Mouse (Mus musculus) bone marrow, adult 2 months (tissue): ENCODE measurements around the gene Zfp770. TPM values are rescaled to one million over a fixed set of nuclear protein-coding genes. Genes with fewer than 3 reads are reported as not detected.

Source experiments
- H3K27ac ChIP-seq: fragments of 200-500 bp; 2 replicates; pipeline ENCODE4 v1.5.1; 2012; ENCODE audit warnings: low read depth, mild to moderate bottlenecking, control low read depth, inconsistent platforms, low read length; ENCODE audit not compliant: control insufficient read depth, poor library complexity, insufficient read depth
- H3K4me1 ChIP-seq: fragments of 200-500 bp; 2 replicates; pipeline ENCODE4 v1.6.1; 2011; ENCODE audit warnings: low read length; ENCODE audit not compliant: control insufficient read depth, insufficient read depth
- H3K4me3 ChIP-seq: fragments of 200-500 bp; replicated peaks from 2 replicates; pipeline ENCODE3; 2011; ENCODE audit warnings: mild to moderate bottlenecking, low read depth, low read length, control low read depth; ENCODE audit not compliant: control insufficient read depth
- CTCF ChIP-seq: fragments of 200-500 bp; IDR thresholded peaks from 2 replicates; pipeline ENCODE4 v1.5.1; 2011; ENCODE audit warnings: low read length, control low read depth; ENCODE audit not compliant: control insufficient read depth, insufficient read depth
- POLR2A ChIP-seq: fragments of 200-500 bp; IDR thresholded peaks from 2 replicates; pipeline ENCODE4 v1.6.1; 2011; ENCODE audit warnings: low read depth, mild to moderate bottlenecking, control low read depth, low read length, borderline replicate concordance; ENCODE audit not compliant: control insufficient read depth
- WGBS: fragments of 180-500 bp; shearing (Covaris S2); methylation state at CpG from one replicate; pipeline ENCODE4 v1.1.7; 2018; 5-methylcytosine and 5-hydroxymethylcytosine counted together
- polyA plus RNA-seq: library from polyadenylated mRNA; stranded (reverse); fragments of >200 nt; gene quantifications from 2 replicates; pipeline ENCODE4 v1.2.4, GENCODE M21; 2011; ENCODE audit warnings: low replicate concordance; ENCODE audit not compliant: missing spikeins, insufficient read depth, insufficient read length

The Zfp770 gene
- polyA plus RNA-seq, 1 experiment = 3.4 TPM

GRCm38 (mm10) chr2:114156639-114157038 lies 44.6 kb downstream of the Zfp770 start:
- H3K4me3 ChIP-seq = no peak overlapping the region
- no peaks in the 10 kb centered on the region for H3K4me1 ChIP-seq
- no peak overlapping the region for H3K27ac ChIP-seq
- TF ChIP-seq CTCF = no peak
- no peak for TF ChIP-seq POLR2A
- WGBS = 73% methylated on average over 1 of the region's 1 CpGs

GRCm38 (mm10) chr2:114153247-114153646 lies 48.0 kb downstream of the Zfp770 start:
- Histone ChIP-seq H3K27ac (no peak overlapping the region), H3K4me3 (no peak overlapping the region), H3K4me1 (no peaks in the 10 kb centered on the region)
- WGBS = 82% methylated on average over 6 of the region's 6 CpGs
- TF ChIP-seq CTCF (no peak), POLR2A (no peak)

GRCm38 (mm10) chr2:114146864-114147458 lies 54.3 kb downstream of the Zfp770 start:
- Histone ChIP-seq H3K4me3 (no peak overlapping the region), H3K27ac (no peak overlapping the region), H3K4me1 (no peaks in the 10 kb centered on the region)
- 88% methylated on average over 15 of the region's 15 CpGs for WGBS
- TF ChIP-seq POLR2A = no peak
- TF ChIP-seq CTCF = no peak

- H3K4me3 ChIP-seq = no peak overlapping the region
- no peaks in the 10 kb centered on the region for H3K4me1 ChIP-seq
- TF ChIP-seq POLR2A = no peak
- no peak; the same call in 1 of the 2 replicates for TF ChIP-seq CTCF
- no peak overlapping the region for H3K27ac ChIP-seq
- WGBS = 67% methylated on average over 6 of the region's 6 CpGs
Measured at GRCm38 (mm10) chr2:114145315-114145801, 55.9 kb downstream of the Zfp770 start.

DNA sequence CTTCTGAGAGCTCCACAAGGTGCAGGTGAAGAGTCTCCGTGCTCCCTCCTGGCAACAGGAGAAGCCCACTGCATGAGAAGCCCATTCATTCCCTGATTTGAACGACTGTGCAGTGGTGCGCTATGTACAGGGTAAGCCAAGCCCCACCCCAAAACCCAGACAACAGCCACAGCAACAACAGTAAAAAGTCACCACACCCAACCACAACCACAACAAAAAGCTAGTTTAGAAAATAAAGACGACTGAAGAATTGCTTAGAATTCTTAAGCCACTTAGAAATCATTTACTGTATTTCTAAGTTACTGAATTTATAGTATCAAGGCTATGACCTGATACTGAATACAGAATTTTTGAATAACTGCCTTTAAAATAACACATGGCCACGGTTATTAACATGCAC lies 56.4 kb downstream of the Zfp770 start:
- no peak overlapping the region for H3K4me3 ChIP-seq
- H3K4me1 ChIP-seq = no peaks in the 10 kb centered on the region
- 80% methylated on average over 5 of the region's 5 CpGs for WGBS
- H3K27ac ChIP-seq = no peak overlapping the region
- TF ChIP-seq CTCF = no peak
- TF ChIP-seq POLR2A = no peak

DNA sequence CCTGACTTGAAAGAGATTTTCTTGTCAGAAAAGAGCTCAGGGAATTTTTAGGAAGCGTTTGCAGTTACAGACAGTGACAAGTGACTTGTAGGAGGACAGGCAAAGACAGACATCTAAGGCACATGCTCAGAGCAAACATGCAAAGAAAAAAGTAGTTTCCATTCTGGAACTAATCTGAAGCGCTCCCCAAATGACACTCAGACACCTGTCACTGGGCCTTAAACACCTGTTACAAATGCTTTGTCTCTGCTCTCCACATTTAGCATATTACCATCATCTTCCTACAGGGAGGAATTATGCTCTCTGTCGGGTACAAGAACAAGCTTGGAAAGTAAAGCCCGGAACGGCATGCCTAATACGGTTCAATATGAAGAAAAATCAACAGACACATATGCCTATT lies 57.4 kb downstream of the Zfp770 start:
- no peak overlapping the region for H3K4me3 ChIP-seq
- WGBS = 91% methylated on average over 6 of the region's 6 CpGs
- TF ChIP-seq CTCF = no peak
- H3K4me1 ChIP-seq = no peaks in the 10 kb centered on the region
- H3K27ac ChIP-seq = no peak overlapping the region

Other genes starting within 250 kb of the Zfp770 start
- not detected in 2 replicates for gene Gjd2, start 187.8 kb downstream of the Zfp770 start, polyA plus RNA-seq
- gene Actc1, start 147.9 kb downstream of the Zfp770 start, polyA plus RNA-seq = 5.5 TPM in 1 of 2 replicates, not detected in the other
- gene Aqr, start 14.4 kb downstream of the Zfp770 start, polyA plus RNA-seq = 6.7 and 15.3 TPM in 2 replicates